Mouse (Mus musculus) liver, embryonic 16.5 days (tissue): ENCODE data around the gene Mtus2. TPM values are rescaled to one million over a fixed set of nuclear protein-coding genes. Genes with fewer than 3 reads are reported as not detected.

ENCODE experiments used
- ATAC-seq: fragments of 200-750 bp; cut with Nextera tagmentation; 2 replicates; pipeline ENCODE4 v1.8.0; 2017; ENCODE audit warnings: low read depth, mild to moderate bottlenecking, moderate number of reproducible peaks, moderate library complexity
- H3K27ac ChIP-seq: fragments of 300-500 bp; sonication (generic); 2 replicates; pipeline ENCODE4 v1.5.1; 2014; ENCODE audit warnings: mild to moderate bottlenecking, low read length
- H3K27me3 ChIP-seq: fragments of 300-500 bp; sonication (generic); 2 replicates; pipeline ENCODE4 v1.6.1; 2014; ENCODE audit warnings: low read depth, low read length, mixed read lengths; ENCODE audit not compliant: control insufficient read depth, insufficient read depth
- H3K36me3 ChIP-seq: fragments of 300-500 bp; sonication (generic); 2 replicates; pipeline ENCODE4 v1.6.1; 2014; ENCODE audit warnings: mild to moderate bottlenecking; ENCODE audit not compliant: control insufficient read depth, insufficient read depth
- H3K4me1 ChIP-seq: fragments of 300-500 bp; sonication (generic); 2 replicates; pipeline ENCODE4 v1.6.1; 2014; ENCODE audit warnings: low read depth, low read length, mixed read lengths; ENCODE audit not compliant: control insufficient read depth
- H3K4me2 ChIP-seq: fragments of 300-500 bp; sonication (generic); 2 replicates; pipeline ENCODE4 v1.6.1; 2014; ENCODE audit warnings: low read depth, low read length, mixed read lengths
- H3K4me3 ChIP-seq: fragments of 300-500 bp; sonication (generic); 2 replicates; pipeline ENCODE4 v1.5.1; 2014; ENCODE audit warnings: low read depth, mild to moderate bottlenecking, low read length
- H3K9ac ChIP-seq: fragments of 300-500 bp; sonication (generic); 2 replicates; pipeline ENCODE4 v1.6.1; 2014; ENCODE audit warnings: low read depth, low read length
- H3K9me3 ChIP-seq: fragments of 300-500 bp; sonication (generic); replicated peaks from 2 replicates; pipeline ENCODE4 v1.6.1; 2016; ENCODE audit warnings: low read length; ENCODE audit not compliant: control insufficient read depth
- WGBS: fragments of 180-500 bp; shearing (Covaris S2); extraction: QIAGEN DNeasy Blood & Tissue Kit; methylation state at CpG from one replicate; pipeline ENCODE4 v1.1.7; 2014; ENCODE audit not compliant: insufficient replicate concordance; 5-methylcytosine and 5-hydroxymethylcytosine counted together
- polyA plus RNA-seq: library from polyadenylated mRNA; unstranded; fragments of >200 nt; fragmentation: Nextera tagmentation; extraction: Ambion mirVana; gene quantifications from 2 replicates; pipeline ENCODE4 v1.2.1, GENCODE M21; 2015

The Mtus2 gene
- 0.69 and 0.72 TPM in 2 replicates for polyA plus RNA-seq

- no peak for ATAC-seq
- Histone ChIP-seq H3K4me2 (peak within 1 kb of the TSS; percentile 50), H3K4me3 (peak within 1 kb of the TSS; percentile 25), H3K4me1 (no peaks in the 10 kb centered on the region; the same call in 1 of the 2 replicates), H3K27ac (no peak within 1 kb of the TSS), H3K27me3 (peaks cover 30% of the 10 kb centered on the region), H3K9me3 (no peaks in the 10 kb centered on the region), H3K36me3 (no peaks in the 10 kb centered on the region), H3K9ac (no peak within 1 kb of the TSS)
- 2% methylated on average over 55 of the region's 55 CpGs for WGBS
Observed at GRCm38 (mm10) chr5:147956821-147957564, at the start of gene Mtus2. Mtus2 (plus strand) TSS chr5:147957320.

- Histone ChIP-seq H3K9ac (no peak overlapping the region), H3K4me2 (no peak overlapping the region), H3K9me3 (no peaks in the 10 kb centered on the region), H3K36me3 (no peaks in the 10 kb centered on the region), H3K27me3 (no peaks in the 10 kb centered on the region), H3K4me3 (no peak overlapping the region), H3K4me1 (no peaks in the 10 kb centered on the region), H3K27ac (no peak overlapping the region)
- WGBS, result 73% methylated on average over 8 of the region's 8 CpGs
- ATAC-seq, result no peak
Observed at GRCm38 (mm10) chr5:147907851-147908250, 49.3 kb upstream of the Mtus2 start.

- 62% methylated on average over 12 of the region's 12 CpGs for WGBS
- H3K27ac ChIP-seq, result no peak overlapping the region
- no peak for ATAC-seq
Observed at GRCm38 (mm10) chr5:147910807-147911509, 46.2 kb upstream of the Mtus2 start.

GRCm38 (mm10) chr5:147911744-147912143 is 45.4 kb upstream of the Mtus2 start:
- Histone ChIP-seq H3K9ac (no peak overlapping the region), H3K27ac (no peak overlapping the region)
- WGBS, result 62% methylated on average over 5 of the region's 5 CpGs

More at GRCm38 (mm10) chr5:147910807-147911509, 46.2 kb upstream of the Mtus2 start:
- peaks cover 4% of the 10 kb centered on the region; the same call in 1 of the 2 replicates for H3K4me1 ChIP-seq
- H3K36me3 ChIP-seq, result no peaks in the 10 kb centered on the region
- no peak overlapping the region for H3K4me3 ChIP-seq
- H3K27me3 ChIP-seq, result no peaks in the 10 kb centered on the region
- H3K4me2 ChIP-seq, result no peak overlapping the region
- no peaks in the 10 kb centered on the region for H3K9me3 ChIP-seq
- H3K9ac ChIP-seq, result no peak overlapping the region

GRCm38 (mm10) chr5:147913241-147913842 is 43.8 kb upstream of the Mtus2 start:
- Histone ChIP-seq H3K36me3 (no peaks in the 10 kb centered on the region), H3K4me3 (no peak overlapping the region), H3K27me3 (no peaks in the 10 kb centered on the region), H3K27ac (no peak overlapping the region), H3K9me3 (no peaks in the 10 kb centered on the region), H3K9ac (no peak overlapping the region), H3K4me1 (peaks cover 4% of the 10 kb centered on the region; the same call in 1 of the 2 replicates), H3K4me2 (no peak overlapping the region)
- WGBS, result 25% methylated on average over 14 of the region's 14 CpGs
- no peak for ATAC-seq

More at GRCm38 (mm10) chr5:147911744-147912143, 45.4 kb upstream of the Mtus2 start:
- no peak overlapping the region for H3K4me3 ChIP-seq
- peaks cover 4% of the 10 kb centered on the region; the same call in 1 of the 2 replicates for H3K4me1 ChIP-seq
- H3K4me2 ChIP-seq, result no peak overlapping the region
- no peaks in the 10 kb centered on the region for H3K27me3 ChIP-seq
- H3K36me3 ChIP-seq, result no peaks in the 10 kb centered on the region
- no peaks in the 10 kb centered on the region for H3K9me3 ChIP-seq
- no peak for ATAC-seq

GRCm38 (mm10) chr5:147915038-147915566 is 42.0 kb upstream of the Mtus2 start:
- H3K4me2 ChIP-seq, result no peak overlapping the region
- peak; percentile 30; the same call in 1 of the 2 replicates for ATAC-seq
- H3K27me3 ChIP-seq, result no peaks in the 10 kb centered on the region
- H3K4me1 ChIP-seq, result peaks cover 4% of the 10 kb centered on the region; the same call in 1 of the 2 replicates
- no peaks in the 10 kb centered on the region for H3K36me3 ChIP-seq
- no peak overlapping the region for H3K9ac ChIP-seq
- WGBS, result 26% methylated on average over 6 of the region's 6 CpGs
- H3K27ac ChIP-seq, result no peak overlapping the region
- no peak overlapping the region for H3K4me3 ChIP-seq
- H3K9me3 ChIP-seq, result no peaks in the 10 kb centered on the region

GRCm38 (mm10) chr5:147916171-147916570 is 40.9 kb upstream of the Mtus2 start:
- WGBS, result 70% methylated on average over 9 of the region's 9 CpGs
- Histone ChIP-seq H3K9me3 (no peaks in the 10 kb centered on the region), H3K27ac (no peak overlapping the region), H3K9ac (no peak overlapping the region), H3K4me2 (no peak overlapping the region), H3K36me3 (no peaks in the 10 kb centered on the region), H3K4me1 (peaks cover 4% of the 10 kb centered on the region; the same call in 1 of the 2 replicates), H3K4me3 (no peak overlapping the region), H3K27me3 (no peaks in the 10 kb centered on the region)
- ATAC-seq, result no peak

- Histone ChIP-seq H3K4me1 (peaks cover 1% of the 10 kb centered on the region; the same call in 1 of the 2 replicates), H3K4me3 (no peak overlapping the region), H3K9me3 (no peaks in the 10 kb centered on the region), H3K36me3 (no peaks in the 10 kb centered on the region), H3K27ac (no peak overlapping the region), H3K27me3 (no peaks in the 10 kb centered on the region), H3K4me2 (peak overlapping the region; percentile 10; the same call in 1 of the 2 replicates), H3K9ac (no peak overlapping the region)
- 10% methylated on average over 17 of the region's 17 CpGs for WGBS
- ATAC-seq, result peak; percentile 64
Observed at GRCm38 (mm10) chr5:147918044-147918846, 38.9 kb upstream of the Mtus2 start.
